Mouse (Mus musculus) cerebellum, adult 2 months (tissue): Measurements from ENCODE around the gene Ckmt1. TPM values are rescaled to one million over a fixed set of nuclear protein-coding genes. Genes with fewer than 3 reads are reported as not detected.

Source experiments
- DNase-seq, 2 experiments: peaks; one replicate each; pipeline ENCODE4 v3.0.0; 2021
- H3K27ac ChIP-seq: fragments of 200-500 bp; 2 replicates; pipeline ENCODE4 v1.5.1; 2012; ENCODE audit warnings: low read length, control low read depth, inconsistent platforms; ENCODE audit not compliant: insufficient read depth
- H3K27me3 ChIP-seq: fragments of 200-500 bp; 2 replicates; pipeline ENCODE4 v1.6.1; 2012; ENCODE audit warnings: inconsistent platforms, mild to moderate bottlenecking, low read length, moderate library complexity; ENCODE audit not compliant: control insufficient read depth, insufficient read depth
- H3K4me1 ChIP-seq: fragments of 200-500 bp; 2 replicates; pipeline ENCODE4 v1.6.1; 2011; ENCODE audit warnings: low read length; ENCODE audit not compliant: control insufficient read depth, insufficient read depth
- H3K4me3 ChIP-seq: fragments of 200-500 bp; replicated peaks from 2 replicates; pipeline ENCODE3; 2011; ENCODE audit warnings: mild to moderate bottlenecking, low read depth, low read length, control low read depth; ENCODE audit not compliant: insufficient read depth
- CTCF ChIP-seq: fragments of 200-500 bp; IDR thresholded peaks from 2 replicates; pipeline ENCODE4 v1.5.1; 2011; ENCODE audit warnings: low read depth, mild to moderate bottlenecking, control low read depth, low read length, moderate library complexity, borderline replicate concordance; ENCODE audit not compliant: insufficient read depth
- POLR2A ChIP-seq: fragments of 200-500 bp; IDR thresholded peaks from 2 replicates; pipeline ENCODE4 v1.6.1; 2011; ENCODE audit warnings: low read length, control low read depth, borderline replicate concordance; ENCODE audit not compliant: insufficient read depth
- WGBS: fragments of 180-500 bp; shearing (Covaris S2); methylation state at CpG from one replicate; pipeline ENCODE4 v1.1.7; 2018; 5-methylcytosine and 5-hydroxymethylcytosine counted together
- polyA plus RNA-seq: library from polyadenylated mRNA; depleted of rRNA; stranded (reverse); fragments of >200 nt; gene quantifications from 2 replicates; pipeline ENCODE4 v1.2.3, GENCODE M21; 2012; rRNA removed

The Ckmt1 gene
- polyA plus RNA-seq, 1 experiment: 504 TPM

DNA sequence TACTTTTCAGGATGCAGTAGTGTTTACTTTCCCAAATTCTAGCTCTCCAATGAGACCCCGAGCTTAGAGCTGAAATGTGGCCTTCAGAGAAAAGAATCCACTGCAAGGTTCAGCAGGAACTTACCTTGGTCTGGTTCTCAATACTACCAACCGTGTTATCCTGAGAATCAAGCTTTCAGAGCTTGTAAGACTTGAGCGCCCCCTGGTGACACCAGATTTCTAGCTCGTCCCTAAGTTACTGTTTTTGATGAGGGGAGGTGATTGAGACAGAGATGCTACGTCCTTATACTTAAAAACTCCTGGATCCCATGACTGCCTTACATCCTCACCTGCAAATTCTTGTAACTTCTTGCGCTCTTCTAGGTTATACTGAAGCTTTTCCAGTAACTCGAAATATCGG is 39.1 kb downstream of the Ckmt1 start:
- Histone ChIP-seq H3K27ac (no peak overlapping the region), H3K27me3 (no peaks in the 10 kb centered on the region), H3K4me3 (no peak overlapping the region), H3K4me1 (no peaks in the 10 kb centered on the region)
- peak; percentile 78 to 89 for DNase-seq
- 14% methylated on average over 8 of the region's 8 CpGs for WGBS
- TF ChIP-seq POLR2A (no peak), CTCF (peak; percentile 60; the same call in 1 of the 2 replicates)

DNA sequence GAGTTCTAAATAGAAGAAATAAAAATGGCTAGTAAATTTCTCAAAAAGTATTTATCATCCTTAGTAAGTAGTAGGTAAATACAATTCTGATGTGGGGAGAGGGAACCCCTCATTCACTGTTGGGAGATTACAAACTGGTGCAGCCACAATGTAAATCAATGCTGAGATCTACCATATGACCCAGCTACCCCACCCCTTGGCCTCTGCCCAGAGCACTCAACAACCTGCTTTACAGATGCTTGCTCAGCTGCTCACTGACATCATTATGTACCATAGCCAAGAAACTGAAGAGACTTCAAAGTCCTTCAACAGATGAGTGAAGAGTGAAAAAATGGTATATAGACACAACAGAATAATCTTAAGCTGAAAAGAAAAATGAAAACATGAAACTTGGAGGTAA is 45.8 kb downstream of the Ckmt1 start:
- Histone ChIP-seq H3K27me3 (no peaks in the 10 kb centered on the region), H3K4me3 (no peak overlapping the region), H3K27ac (no peak overlapping the region), H3K4me1 (no peaks in the 10 kb centered on the region)
- TF ChIP-seq CTCF (no peak), POLR2A (no peak)
- no peak for DNase-seq

DNA sequence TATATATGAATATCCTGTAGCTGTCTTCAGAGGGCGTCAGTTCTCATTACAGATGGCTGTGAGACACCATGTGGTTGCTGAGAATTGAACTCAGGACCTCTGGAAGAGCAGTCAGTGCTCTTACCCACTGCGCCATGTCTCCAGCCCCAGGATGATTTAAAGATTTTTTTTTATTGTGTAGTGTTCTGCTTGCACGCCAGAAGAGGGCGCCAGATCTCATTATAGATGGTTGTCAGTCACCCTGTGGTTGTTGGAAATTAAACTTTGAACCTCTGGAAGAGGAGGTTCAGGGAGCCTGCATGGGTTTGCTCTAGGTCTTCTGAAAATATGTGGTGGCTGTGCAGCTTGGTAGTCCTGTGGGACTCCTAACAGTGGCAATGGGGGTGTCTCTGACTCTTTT is 50.6 kb downstream of the Ckmt1 start:
- TF ChIP-seq POLR2A (no peak), CTCF (peak; percentile 21; the same call in 1 of the 2 replicates)
- Histone ChIP-seq H3K27ac (no peak overlapping the region), H3K4me1 (peaks cover 4% of the 10 kb centered on the region; the same call in 1 of the 2 replicates), H3K27me3 (no peaks in the 10 kb centered on the region), H3K4me3 (no peak overlapping the region)
- 39% methylated on average over 4 of the region's 4 CpGs for WGBS
- DNase-seq: peak; percentile 30 to 32

DNA sequence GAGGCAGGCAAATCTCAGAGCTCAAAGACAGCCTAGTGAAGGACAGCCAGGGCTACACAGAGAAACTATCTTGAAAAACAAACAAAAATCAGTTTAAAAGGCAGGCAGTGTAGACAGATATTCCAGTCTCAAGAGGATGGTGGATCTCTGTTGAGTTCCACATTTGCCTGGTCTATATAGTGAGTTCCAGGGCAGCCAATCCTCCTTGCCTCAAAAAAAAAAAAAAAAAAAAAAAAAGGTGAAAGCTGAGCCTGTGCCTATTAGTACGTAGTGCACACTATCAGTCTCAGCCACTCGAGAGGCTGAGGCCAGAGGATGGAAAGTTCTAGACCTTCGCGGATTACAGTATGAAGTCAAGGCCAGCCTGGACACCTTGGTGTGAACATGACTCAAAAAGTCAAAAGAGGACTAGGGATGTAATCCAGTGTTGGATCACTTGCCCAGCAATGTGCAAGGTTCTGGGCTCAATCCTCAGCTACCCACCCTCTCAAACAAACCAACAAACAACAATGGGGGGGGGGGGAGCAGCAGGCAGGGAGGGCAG is 55.4 kb downstream of the Ckmt1 start:
- peak in 1 of 2 experiments; percentile 18 for DNase-seq
- no peaks in the 10 kb centered on the region for H3K27me3 ChIP-seq
- 1% methylated on average over 4 of the region's 4 CpGs for WGBS

More for the DNA sequence above, 55.4 kb downstream of the Ckmt1 start:
- H3K4me3 ChIP-seq: peak overlapping the region; percentile 94
- H3K4me1 ChIP-seq: peaks cover 4% of the 10 kb centered on the region; the same call in 1 of the 2 replicates
- TF ChIP-seq CTCF (no peak), POLR2A (no peak)
- peak overlapping the region; percentile 97 for H3K27ac ChIP-seq

Other genes starting within 250 kb of the Ckmt1 start
- gene Tgm7, start 247.9 kb upstream of the Ckmt1 start, polyA plus RNA-seq: 1.3 and 1.4 TPM in 2 replicates
- gene Adal, start 217.3 kb upstream of the Ckmt1 start, polyA plus RNA-seq: 26.3 and 26.7 TPM in 2 replicates
- 9.2 and 10.6 TPM in 2 replicates for gene Lcmt2, start 217.1 kb upstream of the Ckmt1 start, polyA plus RNA-seq
- gene Tubgcp4, start 187.1 kb upstream of the Ckmt1 start, polyA plus RNA-seq: 40.2 and 47.4 TPM in 2 replicates
- gene Zscan29, start 186.6 kb upstream of the Ckmt1 start, polyA plus RNA-seq: 6.4 and 6.8 TPM in 2 replicates
- gene Trp53bp1, start 86.3 kb upstream of the Ckmt1 start, polyA plus RNA-seq: 57.9 and 59.4 TPM in 2 replicates
- gene Map1a, start 68.1 kb upstream of the Ckmt1 start, polyA plus RNA-seq: 223 and 254 TPM in 2 replicates
- 160 and 183 TPM in 2 replicates for gene Ppip5k1, start 2.3 kb upstream of the Ckmt1 start, polyA plus RNA-seq
- gene Strc, start 29.5 kb downstream of the Ckmt1 start, polyA plus RNA-seq: 0.62 and 0.81 TPM in 2 replicates
- 96.5 and 99.1 TPM in 2 replicates for gene Pdia3, start 56.1 kb downstream of the Ckmt1 start, polyA plus RNA-seq
- 7.1 and 7.4 TPM in 2 replicates for gene Catsper2, start 56.1 kb downstream of the Ckmt1 start, polyA plus RNA-seq
- 0.08 TPM in 1 of 2 replicates, not detected in the other for gene Ell3, start 86.6 kb downstream of the Ckmt1 start, polyA plus RNA-seq
- gene Serf2, start 91.5 kb downstream of the Ckmt1 start, polyA plus RNA-seq: 282 and 303 TPM in 2 replicates
- 24.7 and 27.5 TPM in 2 replicates for gene Hypk, start 95.6 kb downstream of the Ckmt1 start, polyA plus RNA-seq
- 0.46 and 0.57 TPM in 2 replicates for gene Serinc4, start 99.1 kb downstream of the Ckmt1 start, polyA plus RNA-seq
- gene Mfap1b, start 116.4 kb downstream of the Ckmt1 start, polyA plus RNA-seq: 29.0 and 29.7 TPM in 2 replicates
- 19.5 and 19.7 TPM in 2 replicates for gene Mfap1a, start 149.0 kb downstream of the Ckmt1 start, polyA plus RNA-seq
- gene Wdr76, start 149.0 kb downstream of the Ckmt1 start, polyA plus RNA-seq: 4.3 and 4.9 TPM in 2 replicates